Mouse (Mus musculus) erythroblast, embryonic 14.5 days (primary cell): ENCODE results near the gene Olfr493.

Experiments used
- GATA1 ChIP-seq: IDR thresholded peaks from 2 replicates; pipeline ENCODE4 v1.6.1; 2012; ENCODE audit warnings: low read length, inconsistent platforms, mixed read lengths
- TAL1 ChIP-seq: IDR thresholded peaks from 3 replicates; pipeline ENCODE4 v1.6.1; 2012; ENCODE audit warnings: low read length, inconsistent platforms, mixed read lengths

DNA sequence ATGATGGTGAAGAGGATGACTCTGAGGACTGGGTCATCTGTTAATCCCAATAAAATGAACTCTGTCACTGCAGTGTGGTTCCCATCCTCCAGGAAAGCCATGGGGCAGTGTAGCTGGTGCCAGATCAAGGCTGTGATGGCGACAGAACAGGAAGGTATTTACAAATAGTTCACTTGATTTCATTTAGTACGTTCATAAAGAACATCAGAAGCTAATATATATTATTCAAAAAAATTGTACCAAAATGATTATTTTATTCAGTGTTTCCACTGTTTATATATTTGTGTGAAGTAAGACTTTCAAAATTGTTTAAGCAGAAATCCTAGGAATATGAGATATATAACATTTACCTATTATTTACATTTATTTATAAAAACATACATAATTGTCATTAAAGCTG is 23.2 kb downstream of the Olfr493 start, which contains the start of gene Olfr492:
- TF ChIP-seq TAL1 (no peak), GATA1 (no peak)
